Mouse (Mus musculus): ENCODE data around the gene Haao. TPM values are rescaled to one million over a fixed set of nuclear protein-coding genes. Genes with fewer than 3 reads are reported as not detected.
"Not testable (repeated sequence)": the region's sequence is repeated elsewhere in the genome, so short reads cannot be mapped to it uniquely, and the experiment has no call there.

Gene Haao
- polyA plus RNA-seq, 1 experiment from 2014 or later: 0.26 TPM

- H3K4me1 ChIP-seq: peaks cover 7% of the 10 kb centered on the region
- peak; percentile 75 for ATAC-seq (ENCODE audit: low FRiP score, low read depth)
- H3K9ac ChIP-seq (replicated peaks): peak overlapping the region; percentile 54
- 0% methylated on average over 25 of the region's 27 CpGs for WGBS
- no peaks in the 10 kb centered on the region for H3K36me3 ChIP-seq
- H3K27me3 ChIP-seq: peaks cover 11% of the 10 kb centered on the region
- peak overlapping the region; percentile 69 for H3K4me2 ChIP-seq (replicated peaks)
- H3K27ac ChIP-seq (replicated peaks): peak overlapping the region; percentile 82
- no peaks in the 10 kb centered on the region for H3K9me3 ChIP-seq
- H3K4me3 ChIP-seq: peak overlapping the region; percentile 71
Observed at GRCm38 (mm10) chr17:83862134-83862881, 14.5 kb upstream of the Haao start.

GRCm38 (mm10) chr17:83861444-83862133 is 13.8 kb upstream of the Haao start:
- peak; percentile 93 for ATAC-seq (ENCODE audit: low FRiP score, low read depth)
- Histone ChIP-seq H3K36me3 (no peaks in the 10 kb centered on the region), H3K27ac (replicated peaks) (peak overlapping the region; percentile 82), H3K9me3 (no peaks in the 10 kb centered on the region), H3K4me2 (replicated peaks) (peak overlapping the region; percentile 69), H3K27me3 (peaks cover 11% of the 10 kb centered on the region), H3K4me3 (peak overlapping the region; percentile 71), H3K4me1 (peaks cover 7% of the 10 kb centered on the region), H3K9ac (replicated peaks) (peak overlapping the region; percentile 54)
- WGBS: under 1% methylated on average over 61 of the region's 62 CpGs

- not testable (repeated sequence) for H3K9me3 ChIP-seq; H3K36me3 ChIP-seq; H3K9ac ChIP-seq (replicated peaks); H3K27ac ChIP-seq (replicated peaks); ATAC-seq (ENCODE audit: low FRiP score, low read depth); H3K4me1 ChIP-seq
- peak overlapping the region; percentile 69; the same call in 1 of the 2 replicates for H3K4me2 ChIP-seq (replicated peaks)
- peak overlapping the region; percentile 71 for H3K4me3 ChIP-seq
- 64% methylated on average over 8 of the region's 8 CpGs for WGBS
- H3K27me3 ChIP-seq: peaks cover 11% of the 10 kb centered on the region
Observed at GRCm38 (mm10) chr17:83860968-83861367, 13.2 kb upstream of the Haao start.

- H3K9me3 ChIP-seq: no peaks in the 10 kb centered on the region
- H3K4me1 ChIP-seq: peaks cover 7% of the 10 kb centered on the region
- WGBS: 86% methylated on average over 7 of the region's 7 CpGs
- no peaks in the 10 kb centered on the region for H3K36me3 ChIP-seq
- no peak overlapping the region for H3K9ac ChIP-seq (replicated peaks)
- no peak overlapping the region for H3K27ac ChIP-seq (replicated peaks)
- no peak for ATAC-seq (ENCODE audit: low FRiP score, low read depth)
- H3K4me2 ChIP-seq (replicated peaks): no peak overlapping the region
- no peak overlapping the region for H3K4me3 ChIP-seq
- peaks cover 11% of the 10 kb centered on the region for H3K27me3 ChIP-seq
Observed at GRCm38 (mm10) chr17:83860224-83860623, 12.5 kb upstream of the Haao start.

- Histone ChIP-seq H3K4me2 (replicated peaks) (no peak overlapping the region), H3K9me3 (no peaks in the 10 kb centered on the region), H3K9ac (replicated peaks) (no peak overlapping the region), H3K4me1 (peaks cover 7% of the 10 kb centered on the region), H3K36me3 (no peaks in the 10 kb centered on the region), H3K27me3 (peaks cover 11% of the 10 kb centered on the region), H3K4me3 (no peak overlapping the region), H3K27ac (replicated peaks) (no peak overlapping the region)
- no peak for ATAC-seq (ENCODE audit: low FRiP score, low read depth)
- WGBS: 86% methylated on average over 4 of the region's 4 CpGs
Observed at GRCm38 (mm10) chr17:83859639-83860038, 11.9 kb upstream of the Haao start.

GRCm38 (mm10) chr17:83858413-83858812 is 10.7 kb upstream of the Haao start:
- no peak overlapping the region for H3K27ac ChIP-seq (replicated peaks)
- H3K4me1 ChIP-seq: peaks cover 7% of the 10 kb centered on the region
- H3K4me3 ChIP-seq: no peak overlapping the region
- no peak for ATAC-seq (ENCODE audit: low FRiP score, low read depth)
- 91% methylated on average over 7 of the region's 7 CpGs for WGBS
- H3K4me2 ChIP-seq (replicated peaks): no peak overlapping the region
- no peaks in the 10 kb centered on the region for H3K9me3 ChIP-seq
- H3K36me3 ChIP-seq: no peaks in the 10 kb centered on the region
- peaks cover 5% of the 10 kb centered on the region for H3K27me3 ChIP-seq
- no peak overlapping the region for H3K9ac ChIP-seq (replicated peaks)

- H3K36me3 ChIP-seq: no peaks in the 10 kb centered on the region
- H3K27me3 ChIP-seq: no peaks in the 10 kb centered on the region; the same call in 1 of the 2 replicates
- no peak overlapping the region for H3K27ac ChIP-seq (replicated peaks)
- no peaks in the 10 kb centered on the region for H3K9me3 ChIP-seq
- H3K9ac ChIP-seq (replicated peaks): no peak overlapping the region
- ATAC-seq (ENCODE audit: low FRiP score, low read depth): peak; percentile 58; the same call in 1 of the 2 replicates
- peaks cover 4% of the 10 kb centered on the region for H3K4me1 ChIP-seq
- 52% methylated on average over 12 of the region's 12 CpGs for WGBS
- no peak overlapping the region for H3K4me3 ChIP-seq
- 0 out of 2 replicates have a peak overlapping the region, but pooled peaks have one; percentile 17 for H3K4me2 ChIP-seq (replicated peaks)
Observed at GRCm38 (mm10) chr17:83854284-83854918, 6.6 kb upstream of the Haao start.

GRCm38 (mm10) chr17:83853831-83854230 is 6.1 kb upstream of the Haao start:
- WGBS: 42% methylated on average over 3 of the region's 3 CpGs
- Histone ChIP-seq H3K9ac (replicated peaks) (no peak overlapping the region), H3K36me3 (no peaks in the 10 kb centered on the region), H3K4me1 (peaks cover 10% of the 10 kb centered on the region), H3K27ac (replicated peaks) (no peak overlapping the region), H3K27me3 (no peaks in the 10 kb centered on the region; the same call in 1 of the 2 replicates), H3K4me3 (no peak overlapping the region), H3K4me2 (replicated peaks) (0 out of 2 replicates have a peak overlapping the region, but pooled peaks have one; percentile 17), H3K9me3 (no peaks in the 10 kb centered on the region)
- no peak for ATAC-seq (ENCODE audit: low FRiP score, low read depth)

GRCm38 (mm10) chr17:83850864-83851263 is 3.1 kb upstream of the Haao start:
- Histone ChIP-seq H3K27ac (replicated peaks) (no peak overlapping the region), H3K4me2 (replicated peaks) (no peak overlapping the region), H3K4me3 (no peak overlapping the region), H3K9ac (replicated peaks) (no peak overlapping the region), H3K9me3 (no peaks in the 10 kb centered on the region), H3K36me3 (no peaks in the 10 kb centered on the region), H3K4me1 (peaks cover 11% of the 10 kb centered on the region), H3K27me3 (no peaks in the 10 kb centered on the region; the same call in 1 of the 2 replicates)
- ATAC-seq (ENCODE audit: low FRiP score, low read depth): no peak
- 88% methylated on average over 5 of the region's 5 CpGs for WGBS

GRCm38 (mm10) chr17:83850458-83850857 is 2.7 kb upstream of the Haao start:
- Histone ChIP-seq H3K27me3 (no peaks in the 10 kb centered on the region; the same call in 1 of the 2 replicates), H3K36me3 (no peaks in the 10 kb centered on the region), H3K4me2 (replicated peaks) (no peak overlapping the region), H3K27ac (replicated peaks) (no peak overlapping the region), H3K9me3 (no peaks in the 10 kb centered on the region), H3K4me1 (peaks cover 11% of the 10 kb centered on the region), H3K4me3 (no peak overlapping the region), H3K9ac (replicated peaks) (no peak overlapping the region)
- WGBS: 17% methylated on average over 9 of the region's 9 CpGs
- ATAC-seq (ENCODE audit: low FRiP score, low read depth): no peak

GRCm38 (mm10) chr17:83849717-83850116 is 2.0 kb upstream of the Haao start:
- no peak overlapping the region for H3K9ac ChIP-seq (replicated peaks)
- peak overlapping the region; percentile 39; the same call in 1 of the 2 replicates for H3K27ac ChIP-seq (replicated peaks)
- H3K36me3 ChIP-seq: no peaks in the 10 kb centered on the region
- H3K4me2 ChIP-seq (replicated peaks): no peak overlapping the region
- no peaks in the 10 kb centered on the region for H3K9me3 ChIP-seq
- no peak overlapping the region for H3K4me3 ChIP-seq
- no peak for ATAC-seq (ENCODE audit: low FRiP score, low read depth)
- no peaks in the 10 kb centered on the region; the same call in 1 of the 2 replicates for H3K27me3 ChIP-seq
- peaks cover 11% of the 10 kb centered on the region for H3K4me1 ChIP-seq
- 73% methylated on average over 5 of the region's 5 CpGs for WGBS

Data from midbrain, embryonic 12.5 days (tissue).